Mouse (Mus musculus): Measurements from ENCODE around the gene Pard3. TPM values are rescaled to one million over a fixed set of nuclear protein-coding genes. Genes with fewer than 3 reads are reported as not detected.

Pard3 gene
- total RNA-seq (2017): 0.75 TPM in 1 of 2 replicates, not detected in the other

DNA sequence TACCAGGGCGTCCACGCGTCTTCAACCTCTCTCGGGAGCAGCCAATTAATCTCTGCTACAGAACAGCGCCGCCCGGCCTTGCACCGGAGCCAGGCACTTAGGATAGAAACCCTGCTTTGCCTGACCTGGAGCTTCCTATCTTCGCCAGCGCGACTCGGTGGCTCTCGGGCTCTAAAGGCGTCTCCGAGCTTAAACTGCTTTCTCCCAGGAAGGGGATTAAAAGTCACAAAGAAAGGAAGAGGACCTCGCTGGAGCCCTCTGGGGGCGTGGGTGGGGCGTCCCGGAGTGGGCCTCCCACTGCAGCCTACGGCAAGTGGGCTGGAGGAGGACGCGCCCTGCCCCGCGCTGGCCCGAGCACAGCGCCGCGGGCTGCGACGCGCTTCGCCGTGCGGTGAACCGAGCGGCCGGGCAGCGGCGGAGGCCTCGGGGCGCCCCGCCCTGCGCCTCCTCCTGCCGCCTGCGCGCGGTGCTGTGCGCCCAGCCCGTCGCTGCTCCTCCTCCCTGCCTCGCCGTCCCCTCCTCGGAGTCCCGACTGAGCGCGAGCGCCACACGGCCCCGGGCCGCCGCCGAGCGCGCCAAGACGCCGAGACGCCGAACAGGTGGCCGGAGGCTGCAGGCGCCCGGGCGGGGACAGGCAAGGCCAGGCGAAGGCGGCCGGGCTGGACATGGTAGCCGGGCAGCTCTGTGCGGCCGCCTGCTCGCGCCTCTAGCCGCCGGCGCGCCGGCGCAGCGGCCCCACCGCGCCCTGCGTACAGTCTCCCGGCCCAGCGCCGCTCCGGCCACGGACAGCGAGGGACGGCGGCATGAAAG is at the start of gene Pard3:
Gene Pard3 (plus strand): TSS at position 343 of the 810 bp plus-strand sequence.
- ATAC-seq (replicated peaks in 1 of 2; ENCODE audit: insufficient read depth in 1 of 2, low FRiP score in 2 of 2, low TSS enrichment in 1 of 2, low read depth in 1 of 2, poor library complexity in 2 of 2, severe bottlenecking in 2 of 2): no peak

DNA sequence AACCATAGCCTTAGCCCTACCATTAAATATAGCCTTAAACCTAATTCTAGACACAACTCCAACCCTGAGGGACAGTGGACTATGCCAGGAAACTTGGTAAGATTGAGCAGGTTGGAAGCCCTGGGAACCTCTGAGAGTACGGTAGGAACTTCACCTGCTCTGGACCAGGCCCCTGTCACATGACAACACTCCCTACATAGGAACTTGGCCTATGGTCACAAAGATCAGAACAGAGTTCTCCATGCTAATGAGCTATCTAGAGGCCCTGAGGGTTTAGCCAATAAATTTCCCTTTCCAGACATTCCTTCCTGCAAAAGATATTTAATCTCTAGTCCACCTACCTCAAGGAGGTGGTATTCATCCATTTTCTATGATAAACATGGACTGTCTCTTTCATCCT is 41.9 kb upstream of the Pard3 start:
- ATAC-seq (replicated peaks in 1 of 2; ENCODE audit: insufficient read depth in 1 of 2, low FRiP score in 2 of 2, low TSS enrichment in 1 of 2, low read depth in 1 of 2, poor library complexity in 2 of 2, severe bottlenecking in 2 of 2): no peak

DNA sequence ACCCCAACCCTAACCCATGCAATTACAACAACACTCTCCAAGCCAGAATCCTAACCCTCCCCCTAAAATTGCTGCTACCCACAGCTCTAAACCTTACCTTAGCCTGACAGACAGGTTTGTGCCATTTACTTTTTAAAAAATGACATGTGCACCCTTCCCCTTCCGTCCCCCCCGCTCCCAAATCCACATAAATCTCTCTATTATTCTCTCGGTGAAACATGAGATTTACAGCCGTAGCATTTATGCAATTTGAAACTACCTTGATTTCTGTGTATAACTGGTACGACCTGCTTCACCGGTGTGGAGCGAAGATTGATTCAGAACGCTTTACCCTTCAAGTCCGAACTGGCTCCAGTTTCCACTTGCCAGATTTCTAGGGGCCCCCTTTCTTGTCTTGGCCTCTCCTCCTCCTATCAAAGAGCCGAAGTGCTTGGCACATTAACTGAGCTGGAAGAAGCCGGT is 38.4 kb upstream of the Pard3 start:
- no peak for ATAC-seq (replicated peaks in 1 of 2; ENCODE audit: insufficient read depth in 1 of 2, low FRiP score in 2 of 2, low TSS enrichment in 1 of 2, low read depth in 1 of 2, poor library complexity in 2 of 2, severe bottlenecking in 2 of 2)

DNA sequence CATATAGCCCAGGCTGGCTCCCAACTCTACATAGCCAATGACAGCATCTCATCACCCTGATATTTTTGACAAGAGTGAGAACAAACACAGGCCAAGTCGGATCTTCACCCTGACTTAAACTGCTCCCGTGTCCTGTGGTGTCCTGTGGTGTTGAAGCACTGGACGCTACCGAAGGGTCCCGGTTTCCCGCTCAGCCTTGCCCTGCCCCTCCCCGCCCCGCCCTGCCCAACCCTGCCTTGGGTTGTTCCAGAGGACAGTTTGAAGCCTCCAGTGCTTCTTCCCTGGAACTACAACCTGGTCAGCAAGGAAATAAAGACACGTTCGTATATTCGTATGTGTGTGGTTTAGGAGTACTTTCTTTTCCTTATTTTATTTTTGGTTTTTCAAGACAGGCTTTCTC is 37.9 kb upstream of the Pard3 start:
- ATAC-seq (replicated peaks in 1 of 2; ENCODE audit: insufficient read depth in 1 of 2, low FRiP score in 2 of 2, low TSS enrichment in 1 of 2, low read depth in 1 of 2, poor library complexity in 2 of 2, severe bottlenecking in 2 of 2): no peak

DNA sequence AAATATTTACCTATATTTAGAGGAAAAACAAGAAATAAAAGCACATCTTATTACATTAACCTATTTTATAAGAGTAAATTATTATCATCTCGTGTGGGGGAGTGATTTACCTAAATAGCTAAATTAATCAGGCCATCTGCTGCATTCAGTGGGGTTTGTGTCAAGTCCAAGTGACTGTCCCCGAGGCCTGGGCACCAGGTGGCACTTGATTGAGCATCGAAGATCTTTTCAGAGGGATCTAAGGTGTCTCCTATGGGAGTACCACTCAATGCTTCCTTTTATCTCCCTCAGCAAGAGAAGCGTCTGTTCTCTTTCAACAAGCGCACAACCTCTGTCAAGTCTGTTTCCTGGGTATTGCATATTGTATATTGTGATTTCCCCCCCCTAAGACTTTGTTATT is 32.2 kb upstream of the Pard3 start:
- no peak for ATAC-seq (replicated peaks in 1 of 2; ENCODE audit: insufficient read depth in 1 of 2, low FRiP score in 2 of 2, low TSS enrichment in 1 of 2, low read depth in 1 of 2, poor library complexity in 2 of 2, severe bottlenecking in 2 of 2)

DNA sequence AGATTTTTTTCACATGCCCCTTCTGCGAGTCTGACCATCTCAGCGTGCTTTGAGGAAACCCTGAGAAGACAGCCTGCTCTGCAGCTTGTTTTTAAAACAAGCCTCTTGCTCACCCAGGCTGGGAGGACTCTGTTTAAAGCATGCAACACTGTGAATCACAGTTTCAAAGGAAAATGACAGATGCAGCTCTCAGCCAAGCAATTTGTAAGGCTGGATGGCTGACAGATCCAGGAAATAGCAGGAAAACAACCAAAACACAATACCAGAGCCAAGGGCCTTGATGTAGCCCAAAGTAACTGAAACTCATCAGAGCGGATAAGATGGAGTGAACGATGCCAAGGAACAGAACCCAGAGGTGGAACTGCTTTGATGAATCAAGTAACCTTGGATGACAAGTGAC is 24.8 kb upstream of the Pard3 start:
- ATAC-seq (replicated peaks in 1 of 2; ENCODE audit: insufficient read depth in 1 of 2, low FRiP score in 2 of 2, low TSS enrichment in 1 of 2, low read depth in 1 of 2, poor library complexity in 2 of 2, severe bottlenecking in 2 of 2): no peak

DNA sequence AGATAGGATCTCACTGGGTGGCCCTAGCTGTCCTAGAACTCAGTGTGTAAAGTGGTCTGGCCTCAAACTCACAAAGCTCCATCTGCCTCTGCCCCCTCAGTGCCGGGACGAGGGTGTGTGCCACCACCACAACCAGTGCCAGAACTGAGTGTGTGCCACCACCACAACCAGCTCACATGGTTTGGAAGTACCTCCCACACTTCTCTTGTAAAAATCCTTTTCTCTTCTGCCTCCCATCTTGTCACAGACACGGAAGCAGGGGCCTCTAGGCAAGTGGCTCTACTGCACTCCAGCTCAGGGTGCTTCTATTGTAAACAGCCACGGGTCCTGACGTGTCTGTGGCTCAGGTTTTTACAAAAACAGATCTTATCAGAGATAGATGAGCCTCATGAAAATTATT is 13.7 kb upstream of the Pard3 start:
- ATAC-seq (replicated peaks in 1 of 2; ENCODE audit: insufficient read depth in 1 of 2, low FRiP score in 2 of 2, low TSS enrichment in 1 of 2, low read depth in 1 of 2, poor library complexity in 2 of 2, severe bottlenecking in 2 of 2): no peak

DNA sequence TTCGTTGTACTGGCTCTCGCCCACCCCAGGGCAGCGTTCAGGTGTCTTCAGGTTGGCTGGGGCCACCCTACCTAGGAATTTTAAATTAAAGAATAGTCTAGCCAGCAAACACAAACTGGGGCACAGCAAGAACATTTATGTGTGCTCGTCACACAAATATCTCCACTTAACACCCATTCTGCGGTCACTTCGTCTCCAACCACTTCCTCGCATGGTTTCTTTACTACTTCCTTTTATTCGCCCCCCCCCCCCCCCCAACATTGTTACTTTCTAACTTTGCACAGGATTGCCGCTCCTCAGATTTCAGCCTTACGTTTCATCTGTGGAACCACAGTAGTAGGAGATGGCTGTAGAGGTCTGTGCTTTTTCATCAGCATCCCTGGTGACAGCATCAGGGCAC is 11.6 kb upstream of the Pard3 start:
- peak; percentile 49 to 53 for ATAC-seq (replicated peaks in 1 of 2; ENCODE audit: insufficient read depth in 1 of 2, low FRiP score in 2 of 2, low TSS enrichment in 1 of 2, low read depth in 1 of 2, poor library complexity in 2 of 2, severe bottlenecking in 2 of 2)

DNA sequence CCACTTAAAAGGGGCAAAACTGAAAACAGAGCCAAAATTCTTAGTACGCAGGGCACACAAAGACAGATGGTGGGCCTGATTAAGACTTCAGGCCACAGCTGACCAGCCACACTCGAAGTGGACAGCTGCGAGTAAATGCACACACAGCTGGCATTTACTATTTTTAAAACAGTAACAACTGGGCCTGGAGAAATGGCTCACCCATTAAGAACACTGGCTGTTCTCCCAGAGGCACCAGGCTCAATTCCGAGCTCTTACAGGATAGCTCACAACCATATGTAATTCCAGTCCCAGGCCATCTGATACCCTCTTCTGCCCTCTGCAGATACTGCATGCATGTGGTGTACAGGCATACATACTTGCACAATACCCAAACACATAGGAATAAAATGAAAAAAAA is 8.6 kb upstream of the Pard3 start:
- no peak for ATAC-seq (replicated peaks in 1 of 2; ENCODE audit: insufficient read depth in 1 of 2, low FRiP score in 2 of 2, low TSS enrichment in 1 of 2, low read depth in 1 of 2, poor library complexity in 2 of 2, severe bottlenecking in 2 of 2)

DNA sequence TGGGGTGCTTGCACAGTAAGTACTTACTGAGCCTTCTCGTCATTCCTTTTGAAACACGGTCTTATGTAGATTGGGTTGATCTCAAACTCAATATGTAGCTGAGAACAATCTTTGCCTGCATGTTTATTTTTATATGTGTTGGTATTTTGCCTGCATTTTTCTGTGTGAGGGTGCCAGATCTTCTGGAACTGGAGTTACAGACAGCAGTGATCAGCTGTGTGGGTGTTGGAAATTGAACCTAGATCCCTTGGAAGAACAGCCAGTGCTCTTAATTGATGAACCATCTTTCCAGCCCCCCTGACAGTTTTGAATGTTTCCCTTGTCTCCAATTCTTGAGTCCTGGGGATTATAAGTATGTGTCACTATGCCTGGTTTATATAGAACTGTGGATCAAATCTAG is 4.9 kb upstream of the Pard3 start:
- ATAC-seq (replicated peaks in 1 of 2; ENCODE audit: insufficient read depth in 1 of 2, low FRiP score in 2 of 2, low TSS enrichment in 1 of 2, low read depth in 1 of 2, poor library complexity in 2 of 2, severe bottlenecking in 2 of 2): no peak

DNA sequence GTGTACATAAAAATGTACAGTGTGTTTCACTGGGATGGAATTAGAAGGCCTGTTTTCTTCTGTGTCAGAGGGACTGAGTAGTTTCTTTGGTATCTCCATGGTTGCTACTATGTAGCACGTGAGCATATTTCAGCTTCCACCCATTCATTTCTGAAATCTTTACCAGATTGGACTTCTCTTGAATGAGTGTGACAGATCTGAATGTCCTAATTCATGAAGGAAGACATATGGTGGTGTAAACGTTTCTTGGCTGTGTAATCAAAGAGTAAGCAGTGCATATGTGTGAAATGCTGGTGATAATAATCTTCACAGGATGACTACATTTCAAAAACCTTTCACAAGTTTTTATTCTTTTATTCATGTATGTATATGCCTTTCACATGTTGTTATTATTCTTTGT is 3.9 kb upstream of the Pard3 start:
- ATAC-seq (replicated peaks in 1 of 2; ENCODE audit: insufficient read depth in 1 of 2, low FRiP score in 2 of 2, low TSS enrichment in 1 of 2, low read depth in 1 of 2, poor library complexity in 2 of 2, severe bottlenecking in 2 of 2): no peak

DNA sequence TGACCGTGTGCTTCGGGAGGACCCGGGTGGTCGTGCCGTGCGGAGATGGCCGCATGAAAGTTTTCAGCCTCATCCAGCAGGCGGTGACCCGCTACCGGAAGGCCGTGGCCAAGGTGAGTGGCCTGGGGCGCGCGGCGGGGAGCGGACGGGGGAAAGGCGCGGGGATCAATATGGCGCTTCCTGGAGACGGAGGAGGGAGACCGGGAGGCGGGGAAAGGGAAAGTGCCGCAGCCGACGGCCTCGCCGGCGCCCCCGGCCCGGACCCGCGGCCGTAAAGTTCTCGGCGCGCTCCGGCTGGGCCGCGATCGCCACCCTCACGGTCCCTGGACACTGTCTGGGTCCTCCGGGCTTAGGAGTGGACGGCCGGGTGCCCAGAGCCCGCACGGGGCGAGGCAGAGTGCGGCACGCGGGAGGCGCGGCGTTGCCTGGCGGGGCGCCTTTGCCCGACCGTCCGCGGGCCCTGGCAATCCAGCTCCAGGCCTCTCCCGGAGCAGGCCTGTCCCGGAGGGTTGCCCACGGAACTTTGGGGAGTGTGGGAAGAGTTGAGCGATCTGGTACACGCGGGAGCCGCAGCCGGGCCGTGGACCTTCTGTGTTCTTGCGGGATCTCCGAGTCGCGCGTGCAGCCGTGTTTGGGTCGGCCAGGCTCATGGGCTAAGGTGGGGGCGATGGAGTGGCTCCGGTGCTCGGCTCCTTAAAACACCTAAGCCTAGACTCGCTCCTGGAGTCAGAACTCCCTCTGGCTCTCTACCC is 844 bp downstream of the Pard3 start:
- ATAC-seq (replicated peaks in 1 of 2; ENCODE audit: insufficient read depth in 1 of 2, low FRiP score in 2 of 2, low TSS enrichment in 1 of 2, low read depth in 1 of 2, poor library complexity in 2 of 2, severe bottlenecking in 2 of 2): no peak

DNA sequence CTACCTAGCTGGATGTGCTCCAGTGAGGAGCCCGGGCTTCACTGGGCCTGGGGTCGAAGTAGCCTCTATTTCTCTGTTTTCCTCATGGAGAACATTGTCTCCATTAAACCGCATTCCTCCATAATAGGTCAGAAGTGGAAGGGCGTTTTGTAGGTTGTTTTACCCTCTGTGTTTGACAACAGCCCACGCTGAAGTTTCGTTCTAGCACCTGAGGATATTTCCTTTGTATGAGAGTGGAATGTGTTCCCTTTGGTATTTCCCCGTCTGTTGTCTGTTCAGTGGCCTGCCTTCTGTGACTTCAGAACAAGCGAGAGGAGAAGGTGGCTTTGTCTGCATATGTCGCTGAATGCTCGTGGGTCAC is 1.4 kb downstream of the Pard3 start:
- no peak for ATAC-seq (replicated peaks in 1 of 2; ENCODE audit: insufficient read depth in 1 of 2, low FRiP score in 2 of 2, low TSS enrichment in 1 of 2, low read depth in 1 of 2, poor library complexity in 2 of 2, severe bottlenecking in 2 of 2)

DNA sequence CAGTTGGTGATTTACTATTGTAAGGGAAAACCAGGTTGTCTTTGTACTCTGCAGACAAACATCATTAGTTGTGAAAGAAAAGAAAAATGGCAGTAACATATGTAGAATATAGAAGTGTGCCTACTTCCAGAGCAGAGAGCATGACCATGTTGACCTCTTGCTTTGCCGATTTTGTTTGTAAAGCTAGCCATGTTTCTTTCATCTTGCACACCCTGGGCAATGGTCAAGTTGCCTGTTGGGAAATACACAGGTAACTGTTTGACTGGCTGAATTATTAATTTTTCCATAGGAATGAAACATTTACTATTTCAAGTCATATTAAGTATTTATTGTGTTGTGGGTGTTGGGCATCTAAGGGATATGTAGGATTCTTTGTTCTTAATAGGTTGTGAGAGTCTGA is 2.1 kb downstream of the Pard3 start:
- no peak for ATAC-seq (replicated peaks in 1 of 2; ENCODE audit: insufficient read depth in 1 of 2, low FRiP score in 2 of 2, low TSS enrichment in 1 of 2, low read depth in 1 of 2, poor library complexity in 2 of 2, severe bottlenecking in 2 of 2)

DNA sequence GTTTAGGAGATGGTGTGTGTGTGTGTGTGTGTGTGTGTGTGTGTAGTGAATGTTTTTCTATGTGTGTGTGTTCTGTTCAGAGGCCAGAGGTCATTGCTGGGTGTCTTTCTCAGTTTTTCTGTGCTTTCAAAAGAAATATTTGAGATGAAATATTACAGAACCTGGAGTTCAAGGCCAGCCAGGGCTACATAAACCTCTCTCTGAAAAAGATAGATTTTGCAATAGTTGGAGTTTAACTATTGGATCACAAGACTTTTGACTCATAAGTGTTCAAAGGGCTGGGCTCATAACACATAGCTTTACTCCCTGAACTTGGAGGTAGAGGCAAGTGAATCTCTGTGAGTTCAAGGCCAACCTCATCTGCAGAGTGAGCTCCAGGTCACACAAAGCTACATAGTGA is 2.8 kb downstream of the Pard3 start:
- no peak for ATAC-seq (replicated peaks in 1 of 2; ENCODE audit: insufficient read depth in 1 of 2, low FRiP score in 2 of 2, low TSS enrichment in 1 of 2, low read depth in 1 of 2, poor library complexity in 2 of 2, severe bottlenecking in 2 of 2)

DNA sequence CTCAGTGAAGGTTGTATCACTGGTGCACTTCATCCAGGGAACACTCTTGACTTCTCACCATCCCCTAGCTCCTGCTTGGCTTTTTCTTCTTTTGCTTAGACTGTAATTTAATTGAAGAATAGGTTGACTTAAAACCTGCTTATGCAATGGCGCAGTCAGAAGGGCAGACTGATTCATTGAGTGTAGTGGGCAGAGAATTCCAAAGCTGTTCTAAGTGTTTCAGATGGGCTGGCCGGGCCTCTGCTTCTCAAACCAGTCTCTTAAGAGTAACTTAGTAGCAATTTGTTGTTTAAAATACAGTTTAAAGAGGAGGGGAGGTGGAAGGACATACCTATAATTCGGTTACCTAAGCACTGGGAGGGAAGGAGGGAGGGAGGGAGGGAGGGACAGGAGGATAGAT is 5.0 kb downstream of the Pard3 start:
- ATAC-seq (replicated peaks in 1 of 2; ENCODE audit: insufficient read depth in 1 of 2, low FRiP score in 2 of 2, low TSS enrichment in 1 of 2, low read depth in 1 of 2, poor library complexity in 2 of 2, severe bottlenecking in 2 of 2): no peak

DNA sequence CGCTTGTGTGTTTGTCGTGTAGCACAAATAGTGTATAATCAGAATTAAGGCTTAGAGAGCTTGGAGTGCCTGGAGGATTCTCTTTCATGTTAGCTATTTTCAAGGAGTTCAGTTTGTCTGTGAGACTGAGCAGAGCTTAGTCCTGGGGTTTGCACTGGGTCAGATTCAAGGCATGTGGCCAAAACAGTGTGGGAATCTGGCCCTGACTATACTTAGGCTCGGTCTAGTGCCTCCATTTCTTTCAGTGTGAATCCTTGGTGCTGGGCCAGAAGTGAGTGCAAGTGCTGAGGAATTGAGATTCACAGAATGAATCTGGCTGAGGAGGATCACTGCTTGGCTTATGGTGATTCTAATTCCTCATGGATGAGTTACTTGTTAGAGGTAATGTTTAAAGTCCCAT is 6.5 kb downstream of the Pard3 start:
- no peak for ATAC-seq (replicated peaks in 1 of 2; ENCODE audit: insufficient read depth in 1 of 2, low FRiP score in 2 of 2, low TSS enrichment in 1 of 2, low read depth in 1 of 2, poor library complexity in 2 of 2, severe bottlenecking in 2 of 2)

DNA sequence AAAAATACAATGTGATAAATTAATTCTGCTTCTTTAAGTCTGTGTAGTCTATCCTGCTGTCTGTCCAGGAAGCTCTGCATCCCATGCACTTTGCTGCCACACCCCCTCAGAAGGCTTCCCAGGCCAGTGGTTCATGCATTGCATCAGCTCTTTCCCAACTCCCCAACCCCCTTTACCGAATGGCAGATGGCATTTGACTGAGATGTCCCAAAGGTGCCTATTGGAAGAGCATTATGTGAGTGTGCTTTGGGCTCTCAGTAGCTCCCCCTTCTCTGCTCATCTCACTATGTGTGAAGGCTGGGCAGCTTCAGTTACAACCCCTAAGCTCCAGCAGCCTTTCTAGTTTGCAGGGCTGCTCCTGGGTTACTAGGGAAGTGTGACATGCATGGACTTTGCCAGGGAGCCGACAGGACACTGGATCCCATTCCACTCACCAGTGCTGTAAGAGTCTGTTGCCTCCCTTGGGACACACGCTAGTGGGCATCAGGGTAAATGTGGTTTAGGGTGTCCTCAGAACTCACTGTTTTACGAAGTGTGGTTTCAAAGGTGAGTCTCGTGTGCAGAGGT is 9.4 kb downstream of the Pard3 start:
- no peak for ATAC-seq (replicated peaks in 1 of 2; ENCODE audit: insufficient read depth in 1 of 2, low FRiP score in 2 of 2, low TSS enrichment in 1 of 2, low read depth in 1 of 2, poor library complexity in 2 of 2, severe bottlenecking in 2 of 2)

All from hematopoietic stem cell, adult 5-6 weeks (primary cell).